Mouse (Mus musculus) 3134 (cell line): ENCODE data around the gene Derl3.

Experiments used
- DNase-seq: peaks from one replicate; pipeline ENCODE4 v3.0.0-alpha.2; 2011; ENCODE audit warnings: low spot score; ENCODE audit not compliant: insufficient read length; ENCODE audit errors: extremely low read depth

Derl3 gene

GRCm38 (mm10) chr10:75904391-75904790 lies 11.2 kb downstream of the Derl3 start:
- no peak for DNase-seq

GRCm38 (mm10) chr10:75906882-75907281 lies 13.7 kb downstream of the Derl3 start:
- no peak for DNase-seq

GRCm38 (mm10) chr10:75910698-75911097 lies 17.5 kb downstream of the Derl3 start:
- DNase-seq: no peak

GRCm38 (mm10) chr10:75913013-75913589 lies 19.9 kb downstream of the Derl3 start:
- DNase-seq: no peak

GRCm38 (mm10) chr10:75915557-75915956 lies 22.3 kb downstream of the Derl3 start:
- DNase-seq: no peak

- DNase-seq: no peak
Measured at GRCm38 (mm10) chr10:75916840-75917239, 23.6 kb downstream of the Derl3 start.

GRCm38 (mm10) chr10:75919026-75919425 lies 25.8 kb downstream of the Derl3 start:
- no peak for DNase-seq

- peak; percentile 94 for DNase-seq
Measured at GRCm38 (mm10) chr10:75921026-75921725, 28.0 kb downstream of the Derl3 start, which contains the start of gene Smarcb1. Gene Smarcb1 (minus strand): TSS chr10:75921617.

- DNase-seq: no peak
Measured at GRCm38 (mm10) chr10:75921726-75922560, 28.7 kb downstream of the Derl3 start.

- no peak for DNase-seq
Measured at GRCm38 (mm10) chr10:75924324-75924723, 31.1 kb downstream of the Derl3 start.

- no peak for DNase-seq
Measured at GRCm38 (mm10) chr10:75926396-75926795, 33.2 kb downstream of the Derl3 start.

GRCm38 (mm10) chr10:75930304-75930703 lies 37.1 kb downstream of the Derl3 start:
- DNase-seq: peak; percentile 81

GRCm38 (mm10) chr10:75931311-75931710 lies 38.1 kb downstream of the Derl3 start:
- DNase-seq: no peak

GRCm38 (mm10) chr10:75932081-75932678 lies 39.0 kb downstream of the Derl3 start:
- peak; percentile 80 for DNase-seq

GRCm38 (mm10) chr10:75932891-75933290 lies 39.7 kb downstream of the Derl3 start, which contains the start of gene Chchd10:
Gene Chchd10 (plus strand): TSS chr10:75933130.
- DNase-seq: no peak

GRCm38 (mm10) chr10:75934991-75935390 lies 41.8 kb downstream of the Derl3 start:
- no peak for DNase-seq

- no peak for DNase-seq
Measured at GRCm38 (mm10) chr10:75935680-75936541, 42.7 kb downstream of the Derl3 start, which contains the start of gene Mmp11. Gene Mmp11 (minus strand): TSS chr10:75936496.

- DNase-seq: no peak
Measured at GRCm38 (mm10) chr10:75936909-75937667, 43.9 kb downstream of the Derl3 start.
